Mouse (Mus musculus): ENCODE measurements around the gene Cdc7.

GRCm38 (mm10) chr5:107014146-107014545 lies 50.0 kb downstream of the Cdc7 start:
- TF ChIP-seq CTCF (conservative IDR thresholded peaks at IDR 0.05; ENCODE audit: low read length) = no peak
- no peak for TF ChIP-seq NANOG (IDR thresholded peaks at IDR 0.05; ENCODE audit: borderline replicate concordance, low read length)
